Mouse (Mus musculus) T-cell, adult 2 months (primary cell): Measurements from ENCODE around the gene Catsper3.

Experiments
- DNase-seq: peaks from one replicate; pipeline ENCODE4 v3.0.0; 2022; ENCODE audit warnings: low spot score

Gene Catsper3

DNA sequence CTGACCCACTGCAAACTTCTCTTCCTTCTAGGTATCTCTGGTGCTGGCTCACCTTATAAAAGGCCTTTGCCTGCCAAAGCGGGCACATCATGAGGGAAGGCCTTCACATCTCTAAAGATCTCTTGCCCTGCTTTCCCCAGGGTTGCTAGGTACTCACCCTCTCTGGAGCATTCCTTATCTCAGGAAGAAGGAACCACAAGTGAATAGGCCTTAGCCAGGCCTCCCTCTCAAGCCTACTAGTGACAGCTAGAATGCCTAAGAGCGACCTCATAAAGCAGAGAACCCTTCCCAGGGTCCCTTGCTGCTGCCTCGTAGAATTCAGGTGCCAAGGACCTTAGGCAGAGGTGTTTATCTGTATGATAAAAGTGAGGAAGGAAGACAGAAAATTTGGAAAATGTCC, at the start of gene Catsper3:
Gene Catsper3, plus strand, starts transcription at position 301 of the 400 bp plus-strand sequence.
- no peak for DNase-seq

DNA sequence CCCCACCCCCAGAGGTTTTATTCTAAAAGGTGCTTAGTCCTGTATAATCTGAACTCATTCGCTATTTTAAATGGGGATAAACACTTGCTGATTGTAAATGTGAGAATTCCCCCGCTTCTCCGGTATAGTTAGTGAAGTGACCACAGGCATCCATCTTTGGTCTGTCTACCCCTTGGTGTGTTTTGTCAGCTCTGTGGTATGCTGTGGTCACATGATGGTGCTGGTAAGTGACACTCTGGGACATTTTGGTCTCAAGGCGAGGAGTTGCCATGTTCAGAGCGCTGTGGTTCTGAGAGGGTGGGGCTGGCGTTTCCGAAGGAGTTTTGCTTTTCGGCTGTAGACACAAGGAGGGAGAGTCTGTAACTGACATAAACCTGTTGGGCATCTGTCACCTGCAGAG, 46.5 kb upstream of the Catsper3 start:
- DNase-seq = no peak

DNA sequence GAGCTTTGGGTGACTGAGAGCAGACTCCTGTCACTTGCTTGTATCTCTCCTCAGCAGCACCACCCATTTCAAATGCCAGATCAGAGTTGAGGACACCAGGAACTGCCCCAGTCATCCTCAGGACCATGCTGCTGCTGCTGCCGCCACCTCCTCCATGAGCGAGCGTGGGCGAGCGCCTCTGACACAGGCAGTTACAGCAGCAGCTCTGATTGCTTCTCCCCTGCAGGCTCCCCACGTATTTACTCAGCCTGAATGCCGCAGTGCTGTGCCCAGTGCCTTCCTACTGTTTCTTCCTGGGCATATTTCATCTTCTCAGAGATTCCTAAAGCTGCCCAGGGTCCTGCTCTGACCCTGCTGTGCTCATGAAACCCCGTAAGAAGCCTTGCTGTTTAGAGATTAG, 42.1 kb upstream of the Catsper3 start:
- DNase-seq = no peak

DNA sequence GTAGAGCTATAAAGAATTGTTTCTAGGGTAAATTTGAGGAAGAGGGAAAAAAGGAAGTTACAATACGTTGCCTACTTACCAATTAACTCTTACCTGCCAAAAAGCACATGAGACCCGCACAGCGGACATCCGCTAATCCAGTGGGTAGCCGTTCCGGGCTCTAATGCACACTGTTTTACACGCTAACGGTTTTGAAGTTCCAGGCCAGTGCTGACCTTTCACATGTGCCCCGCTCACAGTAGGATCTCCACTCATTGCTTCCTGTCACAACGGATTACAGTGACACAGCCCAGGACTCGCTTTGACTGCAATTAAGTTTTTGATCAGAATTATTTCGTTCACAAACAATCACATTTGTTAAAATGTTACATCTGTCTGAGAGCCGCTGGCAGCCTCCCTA, 30.0 kb upstream of the Catsper3 start:
- no peak for DNase-seq

DNA sequence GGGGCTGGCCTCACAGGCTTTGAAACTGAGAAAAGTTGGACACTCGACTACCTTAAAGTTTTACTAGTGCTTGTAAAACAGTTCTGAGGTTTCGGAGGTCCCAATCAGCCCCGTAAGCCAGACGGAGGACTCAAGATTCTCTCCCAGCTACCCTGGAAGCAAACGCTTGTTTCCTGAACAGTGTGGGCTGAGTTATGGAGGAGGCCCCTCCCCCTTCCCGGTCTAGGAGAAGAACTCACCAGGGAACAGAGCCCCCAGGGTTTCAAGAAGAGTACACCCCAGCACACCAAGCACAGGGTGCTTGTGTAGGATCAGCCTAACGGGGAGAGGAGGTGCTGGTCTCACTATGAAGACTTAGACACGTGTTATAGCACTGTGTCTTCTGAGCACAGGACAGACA, 27.6 kb upstream of the Catsper3 start:
- no peak for DNase-seq

DNA sequence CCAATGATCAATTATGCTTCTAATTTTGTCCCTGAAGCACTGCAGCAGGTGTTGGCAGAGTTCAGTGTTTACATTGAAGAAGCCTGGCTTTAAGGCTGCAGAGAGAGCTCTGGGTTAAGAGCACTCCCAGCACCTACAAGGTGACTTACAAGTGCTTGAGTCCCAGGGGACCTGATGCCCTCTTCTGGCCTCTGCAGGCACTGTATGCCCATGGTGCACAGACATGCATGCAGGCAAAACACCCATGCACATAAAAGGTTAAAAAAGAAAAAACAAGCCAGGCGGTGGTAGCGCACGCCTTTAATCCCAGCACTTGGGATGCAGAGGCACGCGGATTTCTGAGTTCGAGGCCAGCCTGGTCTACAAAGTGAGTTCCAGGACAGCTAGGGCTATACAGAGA, 26.7 kb upstream of the Catsper3 start:
- DNase-seq = no peak

DNA sequence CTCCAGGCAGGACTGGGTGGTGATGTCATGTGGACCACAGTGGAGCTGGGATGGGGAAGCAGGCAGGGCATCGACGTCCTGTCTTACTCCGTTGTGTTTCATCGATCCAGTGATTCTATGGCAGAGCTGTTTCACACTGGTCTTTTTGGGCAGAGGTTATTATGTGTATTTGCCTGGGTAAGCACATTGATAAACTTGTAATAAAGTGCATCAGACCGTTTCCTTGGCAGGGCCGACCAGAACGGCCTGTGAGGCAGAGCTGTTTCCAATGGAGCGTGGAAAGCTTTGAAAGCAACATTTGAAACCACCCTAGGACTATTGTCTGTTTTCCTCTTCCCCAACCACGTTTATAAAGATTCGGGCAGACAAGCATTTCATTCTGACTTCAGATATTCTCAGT, 23.8 kb upstream of the Catsper3 start:
- no peak for DNase-seq

DNA sequence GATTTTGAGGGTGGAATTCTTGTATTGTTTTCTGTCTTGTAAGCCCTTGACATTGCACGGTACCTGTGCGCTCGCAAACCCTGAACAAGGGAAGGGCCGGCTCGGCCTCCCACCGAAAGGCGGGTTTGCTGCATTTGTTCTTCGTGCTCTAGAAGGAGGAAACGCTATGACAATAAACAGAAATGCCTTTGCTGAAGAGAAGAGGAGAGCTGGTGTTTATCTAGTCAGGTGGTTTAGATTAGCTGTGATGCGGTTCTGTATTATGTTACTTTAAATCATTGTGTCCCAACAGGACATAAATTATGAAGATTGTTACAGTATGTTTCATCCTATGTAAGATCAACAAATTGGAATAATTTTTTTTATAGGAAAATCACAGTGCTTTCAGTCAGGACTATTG, 22.9 kb upstream of the Catsper3 start:
- DNase-seq = no peak

DNA sequence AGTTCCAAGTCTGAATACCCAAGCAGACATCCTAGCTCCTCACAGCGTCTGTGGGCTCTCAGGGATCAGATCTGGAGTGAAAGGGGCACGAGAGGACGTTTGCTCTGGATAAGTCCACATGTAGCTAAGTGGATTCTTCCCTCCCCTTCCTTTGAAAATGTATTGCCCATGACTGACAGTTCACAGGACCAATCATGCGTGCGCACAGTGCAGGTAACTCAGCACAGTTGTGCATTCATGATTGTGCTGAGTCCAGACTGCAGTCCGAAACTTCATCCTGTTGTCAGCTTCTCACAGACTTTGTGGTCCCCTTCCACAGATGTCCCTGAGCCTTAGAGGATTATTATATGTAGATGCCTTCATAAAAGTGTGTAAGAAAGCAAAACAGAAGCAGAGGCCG, 10.0 kb upstream of the Catsper3 start:
- DNase-seq = no peak

DNA sequence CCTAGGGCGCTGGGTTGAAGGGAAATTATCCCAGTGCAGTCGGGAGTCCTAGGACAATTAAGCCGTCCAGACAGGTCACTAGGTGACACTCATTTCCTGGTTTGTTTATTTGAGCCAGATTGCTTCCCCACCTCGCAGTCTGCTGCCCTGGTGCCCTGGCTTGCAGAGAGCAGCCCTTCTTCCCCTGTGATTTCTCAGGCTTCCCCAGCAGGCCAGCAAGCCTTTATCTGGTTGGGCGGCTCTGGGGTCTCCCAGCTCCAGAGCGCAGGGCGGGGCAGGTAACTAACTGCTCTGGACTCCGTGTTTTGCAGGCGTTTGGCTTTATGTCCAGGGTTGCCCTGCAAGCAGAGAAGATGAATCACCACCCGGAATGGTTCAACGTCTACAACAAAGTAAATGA, 9.3 kb upstream of the Catsper3 start:
- DNase-seq = no peak

DNA sequence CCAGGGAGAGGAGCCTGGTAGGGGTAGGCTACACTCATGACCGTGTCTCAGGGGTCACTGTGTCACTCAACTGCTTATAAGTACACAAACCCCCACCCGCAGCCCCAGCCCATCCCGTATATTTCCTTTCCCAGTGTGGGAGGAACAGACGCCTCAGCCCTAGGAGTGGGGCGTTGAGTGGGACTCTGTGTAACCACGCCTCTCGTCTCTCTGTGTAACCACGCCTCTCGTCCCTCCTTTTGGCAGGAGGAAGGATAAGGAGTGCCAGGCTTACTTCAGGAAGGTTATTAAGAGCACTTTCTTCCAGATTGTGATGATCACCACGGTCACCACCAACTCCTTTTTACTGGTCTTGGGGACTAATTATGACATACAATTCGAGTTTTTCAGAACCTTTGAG, 1.8 kb downstream of the Catsper3 start:
- no peak for DNase-seq

DNA sequence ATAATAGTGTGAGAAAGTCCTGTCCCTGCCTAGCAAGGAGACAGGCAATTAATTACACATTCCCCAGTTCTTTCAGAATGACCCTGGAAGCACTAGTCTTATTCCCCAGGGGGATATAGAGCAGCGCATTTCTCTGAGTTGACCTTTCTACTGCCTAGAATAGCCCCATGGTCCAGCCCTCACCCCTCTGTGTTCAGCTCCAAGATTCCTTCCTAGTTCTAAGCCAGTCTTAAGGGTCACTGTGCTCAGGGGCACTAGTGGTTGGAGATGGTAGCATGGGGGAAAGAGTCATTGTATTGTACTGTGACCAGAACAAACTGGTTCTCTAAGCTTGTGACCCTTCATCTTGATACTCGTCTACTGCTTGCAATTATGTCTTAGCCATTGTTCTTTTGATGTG, 16.9 kb downstream of the Catsper3 start:
- no peak for DNase-seq

DNA sequence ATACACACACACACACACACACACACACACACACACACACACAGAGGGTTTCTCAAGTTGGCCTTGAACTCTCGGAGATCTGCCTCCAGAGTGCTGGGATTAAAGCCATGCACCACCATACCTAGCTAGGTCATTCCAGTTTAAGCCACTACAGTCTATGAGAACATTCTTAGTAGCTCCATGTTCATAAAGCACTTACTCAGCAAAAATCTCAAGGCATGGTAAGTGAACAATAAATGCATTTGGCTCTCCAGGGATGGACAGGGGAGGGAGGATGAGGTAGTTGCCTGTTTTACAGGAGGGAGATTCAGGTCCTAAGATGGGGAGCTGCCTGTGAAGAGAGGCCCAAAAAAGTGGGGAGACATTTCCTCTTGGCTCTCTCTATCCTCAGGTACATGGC, 19.6 kb downstream of the Catsper3 start:
- no peak for DNase-seq

DNA sequence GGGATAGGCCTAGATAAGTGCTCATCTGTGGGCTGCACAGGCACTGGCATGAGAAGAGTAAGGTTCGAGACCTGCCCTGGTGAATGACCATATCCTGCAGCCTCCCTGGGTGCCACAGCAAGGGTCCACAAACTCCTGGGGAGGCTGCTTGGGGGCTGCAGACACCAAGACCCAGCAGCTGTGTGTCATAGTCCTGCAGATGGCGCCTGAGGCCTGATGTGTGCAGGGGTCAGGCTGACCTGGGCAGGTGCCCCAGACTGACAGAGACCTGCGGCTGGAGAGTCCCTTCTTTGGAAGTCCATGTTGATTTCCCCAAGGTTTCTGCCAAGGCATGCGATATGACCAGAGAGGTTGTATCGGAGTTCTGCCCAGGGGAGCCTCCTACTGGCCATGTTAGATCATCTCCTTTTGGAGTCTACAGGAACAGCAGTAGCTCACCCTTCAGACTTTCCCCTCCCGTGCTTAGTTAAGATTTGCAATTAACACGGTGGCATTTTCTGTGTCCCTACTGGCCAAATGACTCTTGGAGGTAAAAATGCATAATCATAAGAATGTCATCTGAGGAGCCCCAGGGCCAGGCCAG, 24.8 kb downstream of the Catsper3 start:
- no peak for DNase-seq

DNA sequence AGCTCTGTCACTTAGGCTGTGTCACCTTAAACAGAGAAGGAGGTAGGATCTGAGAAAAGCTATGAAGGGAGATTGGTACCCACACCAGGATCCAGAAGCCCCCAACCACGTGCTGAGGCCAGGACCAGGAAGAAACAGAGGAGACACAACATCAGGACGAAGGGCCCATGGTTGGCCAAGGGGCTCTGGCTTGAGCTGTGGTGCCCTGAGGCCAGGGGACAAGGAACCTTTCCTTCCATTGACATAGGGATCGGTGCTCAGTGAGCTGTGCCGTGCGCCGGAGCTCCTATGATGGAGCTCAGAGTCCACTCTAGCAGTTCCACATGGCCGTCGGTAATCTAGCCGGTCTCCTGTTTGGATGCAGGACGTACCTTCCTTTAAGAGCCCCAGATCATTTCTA, 25.3 kb downstream of the Catsper3 start:
- DNase-seq = no peak

DNA sequence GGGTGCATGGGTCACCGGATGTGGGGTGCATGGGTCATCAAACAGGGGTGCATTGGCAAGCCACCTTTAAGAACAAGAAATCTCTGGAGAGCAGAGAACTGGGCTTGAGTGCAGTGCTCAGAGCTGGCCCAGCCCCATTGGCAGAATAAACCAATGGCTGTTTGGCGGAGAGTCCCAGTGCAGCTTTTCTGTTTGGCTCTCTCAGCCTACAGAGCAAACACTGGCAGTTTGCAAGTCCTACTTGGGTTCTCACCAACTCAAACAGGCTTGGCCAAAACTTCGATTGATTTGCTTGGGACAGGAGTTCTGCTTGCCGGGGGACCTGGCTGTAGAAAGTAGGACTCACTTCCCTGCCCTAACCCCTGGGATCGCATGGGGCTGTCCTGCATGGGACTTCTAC, 26.6 kb downstream of the Catsper3 start:
- no peak for DNase-seq

DNA sequence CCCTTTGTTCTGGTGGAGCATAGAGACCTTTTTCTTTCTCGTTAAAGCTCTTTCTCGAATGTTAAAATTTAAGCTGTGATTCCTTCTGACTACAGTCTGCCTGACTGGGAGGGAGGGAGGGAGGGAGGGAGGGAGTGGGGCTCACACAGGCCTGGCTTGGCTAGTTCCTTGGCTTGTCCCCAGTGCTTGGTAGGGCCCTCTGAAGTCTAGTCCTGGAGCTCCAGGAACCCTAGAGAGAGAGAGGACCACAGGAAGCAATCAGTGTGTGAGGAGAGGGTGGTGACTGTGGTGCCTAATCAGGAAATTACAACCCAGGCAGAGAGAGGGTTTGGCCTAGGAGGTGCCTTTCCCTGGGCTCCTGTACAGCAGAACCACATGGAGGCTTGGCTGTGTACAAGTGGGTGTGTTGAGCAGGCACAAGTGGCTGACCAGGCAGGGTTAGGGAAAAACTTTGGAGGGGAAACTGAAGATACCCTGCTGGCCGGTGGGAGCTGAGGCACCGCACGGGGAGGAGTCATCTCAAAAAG, 29.2 kb downstream of the Catsper3 start:
- no peak for DNase-seq

DNA sequence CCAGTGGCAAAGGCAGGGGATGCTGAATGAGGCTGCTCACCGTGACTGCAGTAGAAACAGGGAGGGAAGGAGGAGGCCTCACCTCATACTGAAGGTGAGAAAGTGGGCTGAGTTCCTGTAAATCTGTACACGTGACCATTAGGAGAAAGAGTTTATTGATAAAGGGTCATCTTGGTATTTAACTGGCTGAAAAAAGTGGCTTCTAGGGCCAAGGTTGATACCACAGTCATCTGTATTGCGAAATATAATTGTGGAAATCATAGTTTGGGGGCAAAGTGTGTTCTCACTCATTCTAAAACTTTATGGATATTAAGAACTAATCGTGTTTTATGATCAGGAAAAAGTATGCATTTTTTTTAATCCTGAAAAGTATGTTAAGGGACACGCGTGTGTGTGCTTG, 30.5 kb downstream of the Catsper3 start:
- DNase-seq = no peak

DNA sequence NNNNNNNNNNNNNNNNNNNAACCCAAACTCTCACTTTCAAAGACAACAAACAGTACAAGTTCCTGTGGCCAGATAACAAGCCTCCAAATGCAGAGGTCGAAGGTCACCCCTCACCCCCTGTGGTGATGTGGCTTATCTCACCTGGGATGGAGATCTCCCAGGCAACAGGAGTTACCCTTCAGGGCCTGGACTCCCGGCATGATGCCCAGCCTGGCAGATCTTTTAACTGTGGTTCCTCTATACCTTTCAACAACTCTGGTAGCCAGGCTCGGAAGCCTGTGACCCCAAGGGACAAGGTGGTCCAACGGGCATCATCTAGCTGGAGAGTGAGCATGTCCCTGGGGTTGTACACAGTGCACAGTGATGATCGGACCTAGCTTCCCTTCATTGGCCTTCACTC, 38.1 kb downstream of the Catsper3 start:
- DNase-seq = no peak

DNA sequence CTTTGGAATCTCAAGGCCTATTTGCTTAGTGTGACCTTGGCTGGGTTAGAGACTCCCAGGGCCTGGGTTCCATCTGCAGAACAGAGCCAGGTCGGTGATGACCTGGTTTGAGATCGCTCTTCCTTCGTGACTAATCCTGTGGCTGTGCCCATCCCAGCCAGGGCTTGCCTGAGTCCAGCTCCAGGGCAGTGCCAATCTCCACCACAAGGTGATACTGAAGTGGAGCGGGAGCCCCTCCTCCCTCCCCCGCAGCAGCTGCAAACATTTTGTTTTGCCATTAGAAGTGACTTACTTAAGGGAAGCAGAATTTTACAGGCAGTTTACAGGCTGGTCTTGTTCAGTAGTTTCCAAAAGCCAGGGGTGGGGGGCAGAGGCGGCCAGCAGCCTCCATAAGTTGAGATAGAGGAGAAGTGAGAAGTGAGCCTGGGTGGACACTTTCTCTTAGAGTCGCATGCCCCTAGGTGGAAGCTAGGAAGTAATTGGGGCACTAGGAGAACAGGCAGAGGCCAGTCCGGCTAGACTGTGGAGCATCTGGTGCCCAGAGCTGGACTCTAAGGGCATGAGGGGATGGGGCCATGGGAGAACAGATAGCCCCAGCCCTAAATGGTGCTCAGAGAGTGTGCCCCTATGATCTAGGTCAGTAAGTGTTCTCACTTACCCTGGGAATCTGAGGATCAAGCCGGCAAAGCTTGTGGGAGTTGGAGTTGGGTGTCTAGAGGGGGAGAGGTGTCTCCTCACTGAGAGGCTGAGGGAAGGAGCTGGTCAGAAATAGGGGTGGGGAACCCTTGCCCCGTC, 40.0 kb downstream of the Catsper3 start:
- DNase-seq = no peak

DNA sequence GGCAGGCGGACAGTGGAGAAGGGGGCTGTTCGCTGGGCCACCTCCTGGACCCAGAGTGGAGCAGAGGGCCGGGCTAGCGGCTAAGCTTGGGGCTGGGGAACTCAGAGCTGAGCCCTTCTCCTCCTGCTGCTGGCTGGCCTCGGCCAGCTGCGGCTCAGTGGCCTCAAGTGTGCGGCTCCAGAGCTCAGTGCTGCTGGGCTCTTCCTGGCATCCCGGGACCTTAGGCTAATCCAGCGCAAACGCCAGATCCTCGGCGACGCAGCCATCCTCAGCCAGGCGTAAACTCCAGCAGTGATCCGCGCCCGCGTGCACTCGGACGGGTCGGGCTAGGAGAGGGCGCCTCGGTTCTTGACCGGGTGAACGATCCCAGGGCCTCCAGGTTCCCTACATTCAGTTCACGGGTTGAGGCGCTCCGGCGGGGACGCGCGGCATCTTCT, 40.9 kb downstream of the Catsper3 start:
- no peak for DNase-seq

DNA sequence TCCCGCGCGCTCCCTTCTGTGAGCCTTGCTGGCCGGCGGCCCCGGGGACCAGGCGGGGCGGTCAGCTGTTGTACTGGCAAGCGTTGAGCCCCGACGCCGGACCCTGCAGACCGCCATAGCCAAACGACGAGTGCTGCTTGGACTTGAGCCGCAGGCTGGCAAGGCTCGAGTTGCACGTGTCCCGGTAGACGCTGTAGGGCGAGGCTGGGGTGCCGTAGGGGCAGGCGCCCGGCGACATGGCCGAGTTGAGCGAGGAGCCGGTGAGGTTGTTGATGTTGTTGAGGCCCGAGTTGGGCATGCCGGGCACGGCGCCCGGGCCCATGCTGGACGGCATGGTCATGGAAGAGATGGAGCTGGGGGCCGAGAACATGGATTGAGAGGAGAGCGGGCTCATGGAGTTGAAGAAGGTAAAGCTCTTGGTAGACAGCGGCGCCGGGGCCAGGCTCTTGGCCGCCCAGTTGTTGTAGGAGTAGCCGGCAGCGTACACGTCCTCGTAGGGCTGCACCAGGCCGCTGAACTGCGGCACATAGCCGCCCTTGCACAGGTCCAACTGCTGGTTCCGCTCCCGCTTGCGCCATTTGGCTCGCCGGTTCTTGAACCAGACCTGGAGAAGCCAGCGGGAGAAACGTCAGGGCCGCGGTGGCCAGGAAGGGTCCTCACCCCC, 41.8 kb downstream of the Catsper3 start:
- DNase-seq = no peak
